Mouse (Mus musculus): ENCODE data around the gene Taf3. TPM values are rescaled to one million over a fixed set of nuclear protein-coding genes. Genes with fewer than 3 reads are reported as not detected.

The Taf3 gene
- total RNA-seq, 2 experiments from 2014 or later, result 12.0 to 14.0 TPM

GRCm38 (mm10) chr2:9893272-9893953 is 155.0 kb downstream of the Taf3 start:
- DNase-seq, result no peak
- intact Hi-C loops (cut with DNase I), result no loop called here

- intact Hi-C loops (cut with DNase I), result no loop called here
- no peak for DNase-seq
Measured at GRCm38 (mm10) chr2:9892541-9892940, 155.9 kb downstream of the Taf3 start.

GRCm38 (mm10) chr2:9890906-9891305 is 157.5 kb downstream of the Taf3 start:
- intact Hi-C loops (cut with DNase I), result no loop called here
- DNase-seq, result no peak

GRCm38 (mm10) chr2:9890251-9890650 is 158.1 kb downstream of the Taf3 start:
- intact Hi-C loops (cut with DNase I), result no loop called here
- no peak for DNase-seq

GRCm38 (mm10) chr2:9889651-9890183 is 158.7 kb downstream of the Taf3 start, which contains the start of gene Gata3:
Gene Gata3 (minus strand): TSS chr2:9890034.
- DNase-seq, result no peak
- intact Hi-C loops (cut with DNase I), result loop anchor here (10.0 kb wide), 1 partner anchor 1135 kb away; no protein-coding TSS in a partner anchor

GRCm38 (mm10) chr2:9888913-9889650 is 159.3 kb downstream of the Taf3 start, which contains the start of gene 9230102O04Rik:
Gene 9230102O04Rik (minus strand): TSS chr2:9889540.
- no peak for DNase-seq
- intact Hi-C loops (cut with DNase I), result loop anchor here (10.0 kb wide), 1 partner anchor 1134 kb away; no protein-coding TSS in a partner anchor

GRCm38 (mm10) chr2:9887636-9888035 is 160.8 kb downstream of the Taf3 start:
- DNase-seq, result no peak
- intact Hi-C loops (cut with DNase I), result loop anchor here (10.0 kb wide), 1 partner anchor 1133 kb away; no protein-coding TSS in a partner anchor

- intact Hi-C loops (cut with DNase I), result loop anchor here (10.0 kb wide), 1 partner anchor 1132 kb away; no protein-coding TSS in a partner anchor
- no peak for DNase-seq
Measured at GRCm38 (mm10) chr2:9886921-9887610, 161.3 kb downstream of the Taf3 start.

- intact Hi-C loops (cut with DNase I), result loop anchor here (10.0 kb wide), 1 partner anchor 1131 kb away; no protein-coding TSS in a partner anchor
- no peak for DNase-seq
Measured at GRCm38 (mm10) chr2:9886031-9886430, 162.4 kb downstream of the Taf3 start.

- DNase-seq, result no peak
- intact Hi-C loops (cut with DNase I), result loop anchor here (10.0 kb wide), 1 partner anchor 1130 kb away; no protein-coding TSS in a partner anchor
Measured at GRCm38 (mm10) chr2:9885217-9885770, 163.1 kb downstream of the Taf3 start.

GRCm38 (mm10) chr2:9884533-9885216 is 163.7 kb downstream of the Taf3 start:
- intact Hi-C loops (cut with DNase I), result loop anchor here (5.0 to 10.0 kb wide), 4 partner anchors 128 to 1207 kb away; no protein-coding TSS in a partner anchor
- DNase-seq, result no peak

- intact Hi-C loops (cut with DNase I), result loop anchor here (5.0 to 10.0 kb wide), 4 partner anchors 128 to 1207 kb away; no protein-coding TSS in a partner anchor
Measured at GRCm38 (mm10) chr2:9883803-9884532, 164.4 kb downstream of the Taf3 start.

GRCm38 (mm10) chr2:9882926-9883802 is 165.2 kb downstream of the Taf3 start:
- no peak for DNase-seq
- intact Hi-C loops (cut with DNase I), result loop anchor here (5.0 to 10.0 kb wide), 4 partner anchors 129 to 1206 kb away; no protein-coding TSS in a partner anchor

More at GRCm38 (mm10) chr2:9883803-9884532, 164.4 kb downstream of the Taf3 start:
- no peak for DNase-seq

GRCm38 (mm10) chr2:9882371-9882925 is 165.9 kb downstream of the Taf3 start:
- intact Hi-C loops (cut with DNase I), result loop anchor here (5.0 to 10.0 kb wide), 4 partner anchors 130 to 1205 kb away; no protein-coding TSS in a partner anchor
- no peak for DNase-seq

GRCm38 (mm10) chr2:9881611-9882023 is 166.8 kb downstream of the Taf3 start:
- intact Hi-C loops (cut with DNase I), result loop anchor here (5.0 to 10.0 kb wide), 4 partner anchors 131 to 1204 kb away; no protein-coding TSS in a partner anchor
- no peak for DNase-seq

- DNase-seq, result no peak
- intact Hi-C loops (cut with DNase I), result loop anchor here (5.0 to 10.0 kb wide), 4 partner anchors 131 to 1204 kb away; no protein-coding TSS in a partner anchor
Measured at GRCm38 (mm10) chr2:9881051-9881591, 167.3 kb downstream of the Taf3 start, which contains the start of gene 4930412O13Rik. Gene 4930412O13Rik (plus strand): TSS chr2:9881252.

GRCm38 (mm10) chr2:9880271-9880670 is 168.1 kb downstream of the Taf3 start:
- intact Hi-C loops (cut with DNase I), result loop anchor here (5.0 to 10.0 kb wide), 4 partner anchors 132 to 1203 kb away; no protein-coding TSS in a partner anchor

More at GRCm38 (mm10) chr2:9880271-9880670, 168.1 kb downstream of the Taf3 start:
- DNase-seq, result no peak

All from left cerebral cortex, postnatal 4 days (tissue).